Mouse (Mus musculus) forebrain, embryonic 15.5 days (tissue): Measurements from ENCODE around the gene Pus3. TPM values are rescaled to one million over a fixed set of nuclear protein-coding genes. Genes with fewer than 3 reads are reported as not detected.

Source experiments
- ATAC-seq: fragments of 200-750 bp; cut with Nextera tagmentation; replicated peaks from 2 replicates; pipeline ENCODE4 v1.8.0; 2017; ENCODE audit warnings: mild to moderate bottlenecking, moderate TSS enrichment, moderate library complexity
- H3K27ac ChIP-seq: fragments of 300-500 bp; sonication (generic); replicated peaks from 2 replicates; pipeline ENCODE4 v1.5.1; 2015; ENCODE audit warnings: mild to moderate bottlenecking, inconsistent platforms
- H3K27me3 ChIP-seq: fragments of 300-500 bp; sonication (generic); 2 replicates; pipeline ENCODE4 v1.6.1; 2015; ENCODE audit warnings: inconsistent platforms
- H3K36me3 ChIP-seq: fragments of 300-500 bp; sonication (generic); 2 replicates; pipeline ENCODE4 v1.6.1; 2015; ENCODE audit warnings: mild to moderate bottlenecking, inconsistent platforms
- H3K4me1 ChIP-seq: fragments of 300-500 bp; sonication (generic); 2 replicates; pipeline ENCODE4 v1.6.1; 2015; ENCODE audit warnings: inconsistent platforms
- H3K4me2 ChIP-seq: fragments of 300-500 bp; sonication (generic); replicated peaks from 2 replicates; pipeline ENCODE4 v1.6.1; 2015; ENCODE audit warnings: mild to moderate bottlenecking, inconsistent platforms
- H3K4me3 ChIP-seq: fragments of 300-500 bp; sonication (generic); 2 replicates; pipeline ENCODE4 v1.5.1; 2015; ENCODE audit warnings: mild to moderate bottlenecking, inconsistent platforms
- H3K9ac ChIP-seq: fragments of 300-500 bp; sonication (generic); replicated peaks from 2 replicates; pipeline ENCODE4 v1.6.1; 2015; ENCODE audit warnings: mild to moderate bottlenecking, inconsistent platforms
- H3K9me3 ChIP-seq: fragments of 300-500 bp; sonication (generic); 2 replicates; pipeline ENCODE4 v1.6.1; 2016; ENCODE audit warnings: inconsistent platforms
- WGBS: fragments of 180-500 bp; shearing (Covaris S2); methylation state at CpG from one replicate; pipeline ENCODE4 v1.1.7; 2015; ENCODE audit warnings: mixed read lengths; 5-methylcytosine and 5-hydroxymethylcytosine counted together
- polyA plus RNA-seq: library from polyadenylated mRNA; unstranded; fragments of >200 nt; fragmentation: Nextera tagmentation; extraction: Ambion mirVana; gene quantifications from 2 replicates; pipeline ENCODE4 v1.2.1, GENCODE M21; 2015

Pus3 gene
- polyA plus RNA-seq, 1 experiment from 2014 or later: 18.8 TPM

DNA sequence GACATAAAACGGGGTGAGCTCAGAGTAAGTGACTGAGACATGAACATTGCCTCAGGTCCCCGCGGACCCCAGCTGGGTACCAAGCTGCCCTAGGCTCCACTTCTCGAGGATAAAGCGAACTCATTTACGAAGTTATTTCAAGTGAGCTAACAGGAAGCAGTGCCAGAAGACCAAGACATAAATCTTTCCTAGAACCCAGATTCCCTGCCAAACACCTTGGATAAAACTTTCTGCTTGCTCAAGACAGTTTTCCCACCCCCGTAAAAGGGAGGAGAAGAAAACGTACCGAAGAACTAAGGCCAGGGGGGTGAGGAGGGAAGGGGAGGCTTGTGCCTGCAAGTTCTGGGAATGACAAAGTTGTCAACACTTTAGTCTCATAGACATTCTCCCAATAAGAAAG lies 25.1 kb upstream of the Pus3 start:
- H3K27ac ChIP-seq: no peak overlapping the region
- no peak overlapping the region for H3K9ac ChIP-seq
- H3K4me2 ChIP-seq: no peak overlapping the region
- no peak overlapping the region for H3K4me3 ChIP-seq
- no peaks in the 10 kb centered on the region for H3K27me3 ChIP-seq
- no peaks in the 10 kb centered on the region for H3K4me1 ChIP-seq
- H3K36me3 ChIP-seq: no peaks in the 10 kb centered on the region
- WGBS: 79% methylated on average over 9 of the region's 9 CpGs
- no peak for ATAC-seq
- H3K9me3 ChIP-seq: no peaks in the 10 kb centered on the region

DNA sequence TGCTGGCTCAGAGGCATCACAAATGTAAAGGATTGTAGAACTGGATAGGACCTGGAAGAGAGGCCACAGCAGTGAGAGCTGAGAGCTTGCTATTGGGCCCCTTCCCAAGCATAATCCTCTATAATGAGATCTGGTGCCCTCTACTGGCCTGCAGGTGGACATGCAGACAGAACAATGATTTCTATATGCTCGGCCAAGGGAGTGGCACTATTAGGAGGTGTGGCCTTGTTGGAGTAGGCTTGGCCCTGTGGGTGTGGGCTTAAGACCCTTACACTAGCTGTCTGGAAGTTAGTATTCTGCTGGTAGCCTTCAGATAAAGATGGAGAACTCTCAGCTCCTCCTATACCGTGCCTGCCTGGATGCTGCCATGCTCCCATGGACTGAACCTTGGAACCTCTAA lies 23.3 kb upstream of the Pus3 start:
- Histone ChIP-seq H3K9me3 (no peaks in the 10 kb centered on the region), H3K4me2 (no peak overlapping the region), H3K9ac (no peak overlapping the region), H3K27ac (no peak overlapping the region), H3K4me3 (no peak overlapping the region), H3K27me3 (no peaks in the 10 kb centered on the region), H3K36me3 (no peaks in the 10 kb centered on the region), H3K4me1 (no peaks in the 10 kb centered on the region; the same call in 1 of the 2 replicates)
- ATAC-seq: peak; percentile 85
- WGBS: 4% methylated on average over 2 of the region's 2 CpGs

DNA sequence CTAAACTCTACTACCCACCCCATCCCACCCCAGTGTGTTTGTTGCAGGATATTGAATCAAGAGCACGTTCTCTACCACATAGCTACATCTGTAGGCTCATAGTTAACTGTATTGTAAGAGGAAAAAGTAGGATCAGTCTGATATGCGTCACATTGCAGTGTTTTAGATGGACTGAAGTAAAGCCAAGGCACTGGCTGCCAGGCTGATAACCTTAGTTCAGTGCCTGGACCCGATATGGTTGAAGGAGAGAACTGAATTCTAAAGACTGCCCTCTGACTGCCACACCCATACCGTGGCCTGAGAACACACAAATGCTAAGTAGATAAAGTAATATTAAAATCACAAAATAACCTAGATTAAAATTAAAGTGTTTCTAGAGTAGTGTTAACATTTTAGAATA lies 22.5 kb upstream of the Pus3 start:
- H3K27me3 ChIP-seq: no peaks in the 10 kb centered on the region
- H3K4me2 ChIP-seq: no peak overlapping the region
- no peak overlapping the region for H3K27ac ChIP-seq
- H3K36me3 ChIP-seq: no peaks in the 10 kb centered on the region
- H3K4me1 ChIP-seq: no peaks in the 10 kb centered on the region; the same call in 1 of the 2 replicates
- no peaks in the 10 kb centered on the region for H3K9me3 ChIP-seq
- ATAC-seq: no peak
- 81% methylated on average over 4 of the region's 4 CpGs for WGBS
- no peak overlapping the region for H3K9ac ChIP-seq
- H3K4me3 ChIP-seq: no peak overlapping the region

DNA sequence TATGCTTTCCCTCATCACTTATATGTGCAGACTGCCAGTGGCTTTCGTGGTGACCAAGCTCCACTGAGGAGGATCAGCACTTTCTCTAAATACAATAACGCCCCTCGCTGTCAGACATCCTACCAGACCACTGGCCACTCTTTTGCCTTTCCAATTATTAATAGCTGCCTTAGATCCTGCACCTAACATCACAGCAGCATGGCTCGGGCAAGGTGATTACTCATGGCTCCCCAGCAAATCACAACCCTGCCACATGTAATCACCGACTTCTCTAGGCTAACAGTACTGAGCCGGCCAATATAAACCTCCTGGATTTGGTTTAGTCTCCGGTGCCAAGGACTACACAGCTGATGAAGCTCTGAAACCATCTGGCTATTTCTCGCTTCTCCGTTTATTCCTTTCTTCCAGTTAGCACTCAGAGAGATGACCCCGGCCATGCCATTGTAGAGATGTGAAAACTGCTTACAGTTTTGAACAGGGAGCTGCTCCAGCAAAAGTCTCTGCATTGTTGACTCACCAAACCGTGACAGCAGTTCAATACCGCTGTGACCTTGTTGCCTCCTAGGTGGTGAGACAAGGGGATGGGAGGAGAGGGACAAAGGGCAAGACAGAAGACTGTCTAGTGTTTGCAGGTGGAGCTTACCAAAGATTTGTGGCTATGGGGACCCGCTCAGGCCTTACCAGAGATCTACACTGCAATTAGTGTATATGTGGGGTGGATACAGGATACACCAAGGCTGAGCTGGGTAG lies 19.2 kb upstream of the Pus3 start:
- ATAC-seq: no peak
- Histone ChIP-seq H3K4me1 (no peaks in the 10 kb centered on the region; the same call in 1 of the 2 replicates), H3K4me2 (no peak overlapping the region), H3K9me3 (no peaks in the 10 kb centered on the region), H3K36me3 (0 out of 2 replicates have a peak, but pooled peaks cover 6% of the 10 kb centered on the region), H3K27ac (no peak overlapping the region), H3K9ac (no peak overlapping the region), H3K27me3 (no peaks in the 10 kb centered on the region), H3K4me3 (no peak overlapping the region)
- 73% methylated on average over 13 of the region's 13 CpGs for WGBS

DNA sequence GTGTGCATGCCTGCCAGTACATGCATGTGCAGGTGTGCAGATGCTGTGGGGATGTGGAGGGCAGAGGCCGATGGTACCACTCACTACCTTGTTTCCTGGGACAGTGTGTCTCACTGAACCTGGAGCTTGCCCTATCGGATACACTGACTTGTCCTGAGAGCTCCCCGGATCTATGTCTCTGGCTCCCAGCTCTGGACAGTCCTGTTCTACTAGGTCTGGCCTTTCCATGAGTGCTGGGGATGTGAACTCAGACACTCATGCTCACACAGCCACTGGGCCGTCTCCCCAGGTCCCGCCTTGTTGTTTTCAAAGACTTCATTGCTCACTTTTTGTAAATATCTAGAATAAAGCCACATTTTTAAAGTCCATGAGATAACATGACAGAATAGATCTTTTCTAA lies 17.4 kb upstream of the Pus3 start:
- Histone ChIP-seq H3K27me3 (no peaks in the 10 kb centered on the region), H3K9ac (no peak overlapping the region), H3K4me2 (no peak overlapping the region), H3K36me3 (peaks cover 15% of the 10 kb centered on the region; the same call in 1 of the 2 replicates), H3K9me3 (no peaks in the 10 kb centered on the region), H3K4me1 (no peaks in the 10 kb centered on the region; the same call in 1 of the 2 replicates), H3K4me3 (no peak overlapping the region), H3K27ac (no peak overlapping the region)
- ATAC-seq: no peak
- WGBS: 89% methylated on average over 5 of the region's 5 CpGs

DNA sequence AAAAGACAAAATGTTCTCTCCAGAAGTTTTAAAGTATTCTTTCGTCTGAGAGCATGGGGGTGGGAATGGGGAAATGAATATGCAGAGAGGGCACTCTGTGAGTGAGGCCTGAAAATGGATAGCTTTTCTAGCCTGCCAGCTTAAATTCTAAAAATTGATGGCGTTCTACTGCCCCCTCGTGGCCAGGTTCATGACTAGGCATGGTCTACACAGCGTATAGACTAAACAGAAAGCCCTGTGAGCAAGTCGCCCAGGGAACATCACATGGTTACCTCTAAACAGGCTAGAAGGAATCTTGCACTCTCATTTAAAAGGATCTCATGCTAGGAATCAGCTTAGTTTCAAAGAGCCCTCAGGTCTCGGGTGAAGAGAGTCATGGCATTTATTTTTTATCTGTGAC lies 16.9 kb upstream of the Pus3 start:
- WGBS: 8% methylated on average over 6 of the region's 6 CpGs
- Histone ChIP-seq H3K27me3 (no peaks in the 10 kb centered on the region), H3K27ac (no peak overlapping the region), H3K4me3 (no peak overlapping the region), H3K36me3 (peaks cover 15% of the 10 kb centered on the region; the same call in 1 of the 2 replicates), H3K4me1 (no peaks in the 10 kb centered on the region; the same call in 1 of the 2 replicates), H3K9ac (no peak overlapping the region), H3K4me2 (no peak overlapping the region), H3K9me3 (no peaks in the 10 kb centered on the region)
- peak; percentile 88 for ATAC-seq

DNA sequence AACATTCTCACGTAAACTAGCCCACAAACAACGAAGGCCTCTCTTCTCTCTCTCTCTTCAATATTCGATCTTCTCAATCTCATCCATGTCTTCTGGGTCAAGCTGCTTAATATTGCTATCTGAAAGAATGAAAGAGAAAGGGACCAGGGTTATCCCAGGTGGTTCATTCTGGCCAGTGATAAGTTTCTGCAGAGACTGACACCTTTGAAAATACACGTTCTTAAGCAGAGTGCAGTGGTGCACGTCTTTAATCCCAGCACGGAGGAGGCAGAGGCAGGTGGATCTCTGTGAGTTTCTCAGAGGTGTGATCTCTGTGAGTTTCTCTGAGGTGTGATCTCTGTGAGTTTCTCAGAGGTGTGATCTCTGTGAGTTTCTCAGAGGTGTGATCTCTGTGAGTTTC lies 16.5 kb upstream of the Pus3 start:
- Histone ChIP-seq H3K27me3 (no peaks in the 10 kb centered on the region), H3K36me3 (peaks cover 15% of the 10 kb centered on the region; the same call in 1 of the 2 replicates), H3K9ac (no peak overlapping the region), H3K4me3 (no peak overlapping the region), H3K4me1 (no peaks in the 10 kb centered on the region; the same call in 1 of the 2 replicates), H3K27ac (no peak overlapping the region), H3K4me2 (no peak overlapping the region), H3K9me3 (no peaks in the 10 kb centered on the region)
- 77% methylated on average over 6 of the region's 6 CpGs for WGBS
- no peak for ATAC-seq

DNA sequence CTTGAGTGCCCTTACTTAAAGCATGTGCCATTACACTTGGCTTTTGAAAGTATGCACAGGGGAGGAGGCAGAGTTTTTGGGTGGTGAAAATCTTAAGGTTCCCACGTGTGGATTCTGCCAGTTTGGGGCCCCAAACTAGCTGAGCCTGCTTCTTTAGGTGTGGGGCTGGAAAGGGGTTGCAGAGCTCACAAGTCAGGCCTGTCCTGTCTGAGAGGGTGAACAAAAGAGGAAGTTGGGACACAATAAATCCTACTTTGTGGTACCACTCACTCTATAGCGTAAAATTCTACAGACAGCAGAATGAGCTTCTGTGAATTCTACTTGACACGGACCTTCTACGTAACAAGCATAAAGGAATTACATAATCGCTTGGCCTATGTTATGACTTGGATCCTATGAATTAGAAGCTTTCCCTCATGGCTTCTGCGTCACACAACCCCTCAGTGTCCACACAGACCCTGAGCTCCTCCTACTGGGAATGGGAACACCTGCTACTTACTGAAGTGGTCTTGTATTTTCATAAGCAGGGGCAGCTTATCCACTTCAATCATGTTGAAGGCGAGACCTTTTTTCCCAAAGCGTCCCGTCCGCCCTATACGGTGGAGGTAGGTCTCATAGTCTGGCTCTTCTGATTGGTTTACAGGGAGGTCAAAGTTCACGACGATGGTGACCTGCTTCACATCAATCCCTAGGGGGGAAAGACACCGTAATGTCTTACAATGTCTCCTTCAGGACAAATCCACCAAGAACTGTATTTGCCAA lies 15.1 kb upstream of the Pus3 start:
- Histone ChIP-seq H3K9me3 (no peaks in the 10 kb centered on the region), H3K4me1 (no peaks in the 10 kb centered on the region; the same call in 1 of the 2 replicates), H3K9ac (no peak overlapping the region), H3K4me2 (no peak overlapping the region), H3K27ac (no peak overlapping the region), H3K4me3 (no peak overlapping the region), H3K36me3 (peaks cover 15% of the 10 kb centered on the region; the same call in 1 of the 2 replicates), H3K27me3 (no peaks in the 10 kb centered on the region)
- ATAC-seq: no peak
- 88% methylated on average over 14 of the region's 14 CpGs for WGBS

DNA sequence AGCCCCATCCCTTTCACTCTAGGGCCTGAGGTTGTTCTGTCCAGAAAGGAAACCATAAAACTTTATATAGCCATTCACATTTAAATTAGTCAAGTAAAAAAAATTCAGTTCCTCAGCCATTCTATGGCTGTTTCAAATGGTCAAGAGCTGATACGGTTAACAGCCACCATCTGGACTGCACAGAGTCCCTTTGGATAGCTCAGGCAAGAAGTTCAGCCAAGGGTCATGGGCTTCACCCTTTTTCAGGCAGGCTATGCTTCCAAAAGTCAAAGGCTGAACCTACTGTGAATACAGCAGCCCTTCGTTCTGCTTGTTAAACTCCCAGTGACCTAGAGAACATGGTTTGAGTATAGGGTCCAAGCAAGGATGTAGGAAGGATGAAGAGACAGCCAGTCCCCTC lies 13.7 kb upstream of the Pus3 start:
- H3K27me3 ChIP-seq: no peaks in the 10 kb centered on the region
- ATAC-seq: no peak
- no peak overlapping the region for H3K4me2 ChIP-seq
- peaks cover 15% of the 10 kb centered on the region; the same call in 1 of the 2 replicates for H3K36me3 ChIP-seq
- H3K4me3 ChIP-seq: no peak overlapping the region
- no peaks in the 10 kb centered on the region for H3K9me3 ChIP-seq
- no peaks in the 10 kb centered on the region for H3K4me1 ChIP-seq
- H3K9ac ChIP-seq: no peak overlapping the region
- WGBS: 84% methylated on average over 2 of the region's 2 CpGs
- H3K27ac ChIP-seq: no peak overlapping the region

DNA sequence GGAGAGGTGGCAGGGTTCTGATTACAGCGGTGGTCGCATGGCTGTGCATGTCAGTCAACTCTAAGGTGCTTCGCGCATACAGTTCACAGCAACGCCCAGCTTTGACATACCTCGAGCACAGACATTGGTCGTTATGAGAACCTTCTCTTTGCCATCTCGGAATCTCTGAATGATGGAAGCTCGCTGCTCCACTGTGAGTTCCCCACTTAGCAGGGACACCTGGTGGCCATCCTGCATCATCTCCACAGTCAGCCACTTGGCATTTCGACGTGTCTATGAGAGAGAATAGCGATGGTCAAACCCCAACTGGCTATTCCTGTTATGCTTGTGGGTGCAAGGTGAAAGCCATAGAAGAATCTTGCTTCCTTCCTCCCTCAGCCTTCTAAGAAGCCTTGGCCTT lies 12.7 kb upstream of the Pus3 start:
- no peak overlapping the region for H3K4me2 ChIP-seq
- H3K9ac ChIP-seq: no peak overlapping the region
- ATAC-seq: no peak
- H3K4me1 ChIP-seq: no peaks in the 10 kb centered on the region
- 76% methylated on average over 12 of the region's 12 CpGs for WGBS
- no peak overlapping the region for H3K4me3 ChIP-seq
- no peaks in the 10 kb centered on the region for H3K27me3 ChIP-seq
- H3K27ac ChIP-seq: no peak overlapping the region
- peaks cover 15% of the 10 kb centered on the region; the same call in 1 of the 2 replicates for H3K36me3 ChIP-seq
- no peaks in the 10 kb centered on the region for H3K9me3 ChIP-seq

DNA sequence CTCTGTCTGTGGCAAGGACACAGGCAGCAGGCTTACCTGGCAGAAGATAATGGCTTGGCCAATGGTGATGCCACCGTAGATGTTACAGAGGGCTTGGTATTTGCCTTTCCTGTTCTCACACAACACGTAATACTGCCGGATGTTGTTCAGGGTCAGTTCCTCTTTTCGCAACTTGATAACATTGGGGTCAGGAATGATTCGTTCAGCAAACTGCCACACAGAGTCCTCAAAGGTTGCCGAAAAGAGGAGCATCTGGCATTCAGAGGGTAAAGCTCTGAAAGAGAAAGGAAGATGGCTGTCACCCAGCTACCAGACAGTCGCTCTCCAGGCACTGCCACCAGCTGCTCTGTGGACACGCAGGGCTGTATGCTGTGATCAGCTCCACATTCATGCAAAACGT lies 11.7 kb upstream of the Pus3 start:
- Histone ChIP-seq H3K9me3 (no peaks in the 10 kb centered on the region), H3K4me2 (no peak overlapping the region), H3K27me3 (no peaks in the 10 kb centered on the region), H3K9ac (no peak overlapping the region), H3K4me3 (no peak overlapping the region), H3K4me1 (no peaks in the 10 kb centered on the region), H3K36me3 (peaks cover 15% of the 10 kb centered on the region; the same call in 1 of the 2 replicates), H3K27ac (no peak overlapping the region)
- 83% methylated on average over 9 of the region's 9 CpGs for WGBS
- no peak for ATAC-seq

DNA sequence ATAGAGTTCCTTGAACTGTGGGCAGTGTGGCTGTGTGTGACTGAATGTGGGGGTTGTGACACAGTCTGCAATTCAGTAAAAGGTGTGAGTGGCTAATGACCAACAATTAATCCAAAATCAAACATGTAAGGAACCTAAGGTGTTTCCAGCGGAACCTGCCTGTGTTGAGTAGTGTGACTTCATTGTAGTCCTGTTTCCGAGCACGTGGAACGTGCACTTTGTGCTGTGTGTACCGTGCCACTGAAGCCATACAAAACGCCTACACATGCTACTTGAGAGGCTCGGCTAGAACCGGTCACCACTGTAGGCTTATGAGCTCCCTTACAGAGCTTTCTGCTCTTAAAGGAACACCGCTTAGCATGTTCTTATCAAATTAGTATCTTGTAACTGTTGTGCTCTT lies 9.9 kb upstream of the Pus3 start:
- H3K4me2 ChIP-seq: no peak overlapping the region
- 81% methylated on average over 9 of the region's 9 CpGs for WGBS
- H3K9me3 ChIP-seq: no peaks in the 10 kb centered on the region
- H3K4me1 ChIP-seq: no peaks in the 10 kb centered on the region
- no peak overlapping the region for H3K9ac ChIP-seq
- H3K36me3 ChIP-seq: peaks cover 8% of the 10 kb centered on the region; the same call in 1 of the 2 replicates
- H3K27ac ChIP-seq: no peak overlapping the region
- no peak for ATAC-seq
- no peak overlapping the region for H3K4me3 ChIP-seq
- H3K27me3 ChIP-seq: no peaks in the 10 kb centered on the region
